Mouse (Mus musculus) left cerebral cortex, adult 2 months (tissue): ENCODE results near the gene Cryl1. TPM values are rescaled to one million over a fixed set of nuclear protein-coding genes. Genes with fewer than 3 reads are reported as not detected.

Source experiments
- DNase-seq, 2 experiments: peaks; one replicate each; pipeline ENCODE4 v3.0.0; 2021 to 2022; ENCODE audit warnings: low spot score in 2 of 2, mixed read lengths in 1 of 2; ENCODE audit errors: extremely low spot score in 1 of 2
- H3K27ac ChIP-seq: fragments of 200-600 bp; 2 replicates; pipeline ENCODE4 v1.8.1; 2022
- H3K4me3 ChIP-seq: fragments of 200-600 bp; 2 replicates; pipeline ENCODE4 v1.8.1; 2022
- CTCF ChIP-seq: fragments of 200-600 bp; IDR thresholded peaks from 2 replicates; pipeline ENCODE4 v1.8.1; 2022; ENCODE audit warnings: antibody characterized with exemption, mild to moderate bottlenecking, moderate library complexity
- intact Hi-C: fragments of 180-260 bp; cut with DNase I; formaldehyde crosslinking; loops from one replicate; pipeline ENCODE4 v1.15.1; 2025
- long read RNA-seq, 2 experiments: library from polyadenylated mRNA; stranded (forward); transcript quantifications; one replicate each; pipeline ENCODE4 v2.0.0; 2021; ENCODE audit warnings: borderline mapping rate in 2 of 2
- total RNA-seq, 2 experiments: library from RNA; stranded (reverse); gene quantifications; 2 replicates each; pipeline ENCODE4 v1.2.3; 2021

Gene Cryl1
- 10 to 100 TPM; 16.1 to 19.7 TPM for total RNA-seq
- long read RNA-seq, experiment 1, transcript Cryl1-201 (8 exons, 1,497 nt) = major isoform, 8 of 10 reads
- long read RNA-seq, experiment 1, partial matches to known transcripts = 0 of 10 reads
- long read RNA-seq, experiment 1, other reads (novel, unspliced or antisense) = 2 of 10 reads
- long read RNA-seq, experiment 2, partial matches to known transcripts = 0 of 6 reads
- long read RNA-seq, experiment 2, other reads (novel, unspliced or antisense) = 2 of 6 reads

DNA sequence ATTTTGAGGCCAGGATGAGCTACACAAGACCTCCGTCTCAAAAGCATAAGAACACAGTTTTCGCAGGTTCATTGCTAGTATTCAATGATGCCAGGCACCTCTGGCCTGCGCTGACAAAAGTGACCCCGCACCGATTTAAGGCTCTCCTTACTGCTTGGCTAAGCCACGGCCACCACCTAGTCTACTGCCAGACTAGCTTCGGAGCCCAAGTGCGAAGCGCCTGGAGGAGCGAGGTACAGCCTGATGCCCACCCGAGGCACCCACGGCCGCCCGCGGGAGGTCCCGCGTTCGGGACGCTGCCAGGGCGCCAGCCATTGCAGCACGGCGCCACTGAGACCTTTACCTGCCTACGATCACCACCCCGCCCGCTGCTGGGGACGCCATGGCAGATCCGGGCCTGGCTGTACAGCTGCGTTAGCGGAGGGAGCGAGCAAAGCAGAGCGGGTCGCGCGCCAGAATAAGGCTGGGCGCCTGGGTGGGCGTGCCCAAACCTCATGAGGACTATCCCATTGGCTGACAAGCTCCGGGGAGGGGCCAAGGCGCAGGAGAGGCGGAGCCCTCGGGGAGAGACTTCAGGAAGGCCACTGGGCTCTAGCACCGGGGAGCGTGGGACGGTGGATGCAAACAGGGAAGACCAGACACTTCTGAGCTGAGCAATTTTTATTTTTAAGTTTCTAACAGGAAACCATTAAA, at the start of gene Cryl1:
Cryl1 (minus strand) TSS at position 465 of the 693 bp plus-strand sequence.
- DNase-seq = peak; percentile 92 to 93
- Histone ChIP-seq H3K27ac (peak within 1 kb of the TSS; percentile 78), H3K4me3 (peak within 1 kb of the TSS; percentile 78)
- no peak for TF ChIP-seq CTCF
- intact Hi-C loops = no loop called here

DNA sequence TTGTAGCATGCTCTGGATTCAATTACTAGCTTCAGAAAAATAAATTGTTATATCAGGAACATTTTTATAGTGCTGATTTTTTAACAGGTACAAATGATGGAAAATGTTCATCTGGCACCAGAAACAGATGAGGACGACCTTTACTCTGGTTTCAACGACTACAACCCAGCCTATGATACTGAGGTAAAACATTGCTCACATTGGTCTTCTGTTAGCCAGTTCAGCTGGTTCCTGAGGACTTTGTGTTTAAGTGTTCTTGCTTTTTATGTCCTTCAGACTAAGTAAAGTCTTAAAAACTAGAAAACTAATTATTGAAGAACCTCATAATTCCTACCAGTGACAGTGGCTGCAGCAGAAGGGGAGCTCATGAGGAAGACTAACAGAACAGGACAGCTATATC, 32.1 kb upstream of the Cryl1 start:
- H3K27ac ChIP-seq = no peak overlapping the region
- TF ChIP-seq CTCF = no peak
- H3K4me3 ChIP-seq = no peak overlapping the region
- intact Hi-C loops = no loop called here
- DNase-seq = no peak

DNA sequence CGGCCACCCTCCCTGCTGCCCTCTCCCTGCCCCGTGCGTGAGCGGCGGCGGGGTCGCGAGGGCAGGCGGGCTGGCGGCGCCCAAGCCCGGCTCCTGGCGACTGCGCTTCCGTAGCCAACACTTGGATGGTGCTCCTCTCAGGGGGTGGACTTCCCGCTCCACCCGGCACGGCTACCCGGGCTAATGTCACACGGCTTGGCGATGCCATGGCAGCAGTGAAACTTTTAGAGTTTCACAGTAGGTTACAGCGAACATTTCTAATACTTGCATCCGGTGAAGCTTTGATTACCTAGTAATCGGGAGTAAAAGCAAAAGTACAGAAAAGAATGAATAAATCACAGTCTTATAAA, 25.9 kb upstream of the Cryl1 start:
- peak overlapping the region; percentile 82 for H3K4me3 ChIP-seq
- H3K27ac ChIP-seq = peak overlapping the region; percentile 98
- no peak for TF ChIP-seq CTCF
- intact Hi-C loops = no loop called here
- no peak for DNase-seq

DNA sequence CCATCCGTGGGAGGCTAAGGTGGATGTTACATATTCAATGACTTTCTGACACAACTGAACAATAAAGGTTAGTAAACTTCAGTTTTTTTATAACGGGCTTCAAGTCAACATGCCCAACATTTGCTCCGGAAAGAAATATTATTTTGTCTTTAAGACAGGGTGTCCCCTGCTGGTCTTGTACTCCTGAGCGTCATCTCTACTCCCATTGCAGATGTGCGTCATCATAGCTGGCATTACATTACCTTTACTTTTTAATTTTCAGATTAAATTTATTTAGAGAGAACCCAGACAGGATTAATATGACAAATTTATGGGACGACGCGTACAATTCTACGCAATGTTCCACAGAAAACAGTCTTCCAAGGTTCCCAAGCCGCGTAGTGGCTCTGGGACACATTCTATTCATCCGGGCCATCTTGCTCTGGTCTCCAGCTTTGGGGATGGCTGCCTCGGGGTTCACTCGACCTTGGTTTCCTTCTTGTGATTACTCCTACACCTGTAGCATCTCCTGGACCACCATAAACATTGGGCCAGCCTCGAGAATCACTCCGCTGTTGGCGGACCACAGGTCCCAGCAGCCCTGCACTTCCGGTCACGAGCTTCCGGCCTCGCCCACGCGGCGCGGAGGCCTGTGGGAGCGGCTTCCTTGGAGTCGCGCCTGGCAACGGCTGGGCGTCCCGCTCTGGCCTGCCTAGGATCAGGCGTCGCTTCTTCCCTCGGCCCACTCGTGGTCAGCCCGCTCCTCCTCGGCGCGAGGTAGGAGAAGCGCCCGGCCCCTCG, 25.3 kb upstream of the Cryl1 start, which contains the start of gene Ift88:
Ift88 (plus strand) TSS at position 631 of the 780 bp plus-strand sequence.
- H3K4me3 ChIP-seq = peak within 1 kb of the TSS; percentile 82
- DNase-seq = peak; percentile 95 to 96
- H3K27ac ChIP-seq = peak within 1 kb of the TSS; percentile 98
- no peak; the same call in none of the 2 replicates for TF ChIP-seq CTCF
- intact Hi-C loops = no loop called here

DNA sequence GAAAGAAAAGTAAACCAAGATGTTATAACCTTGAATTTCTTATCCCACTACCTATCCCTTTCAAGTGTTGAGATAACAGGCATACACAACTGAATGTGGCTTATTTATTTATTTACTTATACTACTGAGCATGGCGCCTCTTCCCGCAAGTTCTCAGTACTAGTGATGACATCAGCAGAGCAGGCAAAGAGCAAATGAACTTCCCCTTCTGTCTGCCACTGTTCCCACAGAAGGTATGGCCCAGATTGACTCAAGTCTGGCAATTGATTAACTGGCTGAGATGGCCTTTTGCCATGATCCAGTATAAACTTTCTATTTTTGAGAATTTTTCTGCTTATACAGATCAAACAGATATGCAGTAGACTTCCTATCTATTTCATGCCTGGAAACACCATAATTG, 18.9 kb upstream of the Cryl1 start:
- TF ChIP-seq CTCF = no peak
- Histone ChIP-seq H3K27ac (no peak overlapping the region), H3K4me3 (no peak overlapping the region)
- DNase-seq = no peak
- intact Hi-C loops = no loop called here

DNA sequence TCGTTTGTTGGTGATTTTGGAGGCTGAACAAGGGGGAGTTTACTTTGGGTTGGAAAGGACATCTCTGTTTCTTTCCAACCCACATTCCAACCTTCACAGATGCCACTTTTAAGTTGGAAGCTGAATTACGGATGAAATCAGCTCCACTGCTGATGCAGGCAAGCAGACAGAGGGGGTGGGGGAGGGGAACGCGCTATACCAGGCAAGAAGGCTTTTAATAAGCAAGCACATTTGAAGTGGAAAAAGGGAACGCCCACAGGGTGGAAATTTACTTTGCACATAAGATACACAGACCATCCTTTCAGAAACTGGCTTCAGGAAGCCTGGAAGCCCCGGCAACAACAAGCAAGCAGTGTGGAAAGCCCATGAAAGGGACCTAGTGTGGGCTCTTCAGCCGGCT, 13.8 kb upstream of the Cryl1 start:
- no peak overlapping the region for H3K4me3 ChIP-seq
- no peak for TF ChIP-seq CTCF
- peak in 1 of 2 experiments; percentile 19 for DNase-seq
- no peak overlapping the region for H3K27ac ChIP-seq
- intact Hi-C loops = loop anchor here (5.0 kb wide), 1 partner anchor 115 kb away; no protein-coding TSS in a partner anchor

DNA sequence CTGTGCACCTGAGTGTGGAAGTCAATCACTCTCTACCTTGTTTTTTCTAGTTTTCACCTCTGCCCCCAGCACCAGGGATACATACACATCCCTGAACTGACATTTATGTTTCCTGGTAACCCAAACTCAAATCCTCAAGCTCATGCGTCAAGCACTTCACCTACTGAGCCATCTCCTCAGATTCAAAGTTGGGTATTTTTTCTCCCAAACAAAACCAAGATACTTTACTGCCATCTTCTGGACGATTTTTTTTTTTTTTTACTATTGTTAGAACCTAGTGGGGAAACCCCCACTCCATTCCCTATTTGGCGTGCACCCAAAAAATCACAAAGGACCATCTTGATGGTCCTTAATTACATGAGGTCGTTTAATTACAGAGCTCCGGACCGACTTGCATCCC, 10.8 kb upstream of the Cryl1 start:
- Histone ChIP-seq H3K4me3 (no peak overlapping the region), H3K27ac (no peak overlapping the region)
- no peak for DNase-seq
- intact Hi-C loops = loop anchor here (1.0 to 5.0 kb wide), 2 partner anchors 37 to 302 kb away; no protein-coding TSS in a partner anchor
- TF ChIP-seq CTCF = peak; percentile 43

DNA sequence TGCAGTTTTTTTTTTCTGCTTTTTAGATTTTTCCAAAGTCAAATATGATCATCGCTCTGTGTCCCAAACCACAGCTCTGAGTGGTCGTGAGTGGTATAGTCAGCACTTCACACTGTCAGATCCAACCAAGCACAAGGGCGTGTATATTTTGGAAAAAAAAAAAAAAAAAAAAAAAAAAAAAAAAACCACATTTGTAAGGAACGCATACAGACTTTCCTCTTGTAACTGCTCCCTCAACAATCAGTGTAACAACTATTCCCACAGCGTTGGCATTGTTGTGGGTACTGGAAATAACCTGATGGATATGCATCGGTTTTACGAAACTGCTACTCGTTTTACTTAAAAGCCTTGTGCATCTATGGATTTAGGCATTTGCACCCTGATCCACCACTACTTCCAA, 9.8 kb upstream of the Cryl1 start:
- Histone ChIP-seq H3K27ac (no peak overlapping the region), H3K4me3 (no peak overlapping the region)
- intact Hi-C loops = loop anchor here (5.0 kb wide), 1 partner anchor 301 kb away; no protein-coding TSS in a partner anchor
- no peak for TF ChIP-seq CTCF
- no peak for DNase-seq

DNA sequence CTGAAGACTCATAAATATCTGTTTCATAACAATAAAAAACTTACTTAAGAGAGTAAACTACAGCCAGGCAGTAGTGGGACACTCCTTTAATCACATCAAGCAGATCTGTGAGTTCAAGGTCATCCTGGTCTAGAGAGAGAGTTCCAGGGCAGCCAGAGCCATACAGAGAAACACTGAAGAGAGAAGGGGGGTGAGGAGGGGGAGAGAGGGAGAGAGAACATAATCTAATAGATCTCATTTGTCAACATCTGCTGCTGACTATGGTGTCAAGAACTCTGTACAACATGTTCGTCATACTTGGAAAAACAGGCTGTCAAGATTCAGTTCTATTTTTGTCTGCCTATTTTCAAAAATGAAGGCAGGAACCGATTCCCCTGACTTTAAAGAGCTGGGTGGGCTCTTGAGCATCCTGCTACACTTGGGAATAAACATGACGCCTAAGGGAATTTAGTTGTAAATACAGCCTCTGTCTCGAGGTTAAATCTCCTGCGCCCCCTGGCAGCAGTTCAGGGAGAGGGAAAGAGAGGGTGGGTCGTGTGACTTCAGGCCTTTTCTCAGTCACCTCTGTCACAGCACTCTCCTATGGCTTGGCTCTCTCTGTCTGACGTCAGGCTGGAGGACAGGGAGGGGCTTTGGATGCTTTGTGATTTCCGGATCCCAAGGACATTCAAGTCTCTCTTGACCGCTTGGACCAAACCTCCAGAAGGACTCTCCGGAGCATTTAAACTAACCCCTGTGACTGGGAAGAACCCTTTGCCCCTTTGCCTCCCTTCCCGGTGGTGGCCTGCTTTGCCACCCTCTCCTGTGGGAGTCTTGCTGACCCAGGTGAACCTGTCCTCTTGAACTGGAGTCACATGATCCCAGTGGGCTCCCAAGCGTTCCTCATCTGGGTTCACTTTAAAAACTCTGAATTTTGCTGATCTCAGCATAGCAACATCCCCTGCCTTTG, 9.0 kb upstream of the Cryl1 start:
- intact Hi-C loops = loop anchor here (5.0 kb wide), 1 partner anchor 300 kb away; no protein-coding TSS in a partner anchor
- Histone ChIP-seq H3K27ac (no peak overlapping the region), H3K4me3 (no peak overlapping the region)
- DNase-seq = peak in 1 of 2 experiments; percentile 31
- peak; percentile 47 for TF ChIP-seq CTCF

DNA sequence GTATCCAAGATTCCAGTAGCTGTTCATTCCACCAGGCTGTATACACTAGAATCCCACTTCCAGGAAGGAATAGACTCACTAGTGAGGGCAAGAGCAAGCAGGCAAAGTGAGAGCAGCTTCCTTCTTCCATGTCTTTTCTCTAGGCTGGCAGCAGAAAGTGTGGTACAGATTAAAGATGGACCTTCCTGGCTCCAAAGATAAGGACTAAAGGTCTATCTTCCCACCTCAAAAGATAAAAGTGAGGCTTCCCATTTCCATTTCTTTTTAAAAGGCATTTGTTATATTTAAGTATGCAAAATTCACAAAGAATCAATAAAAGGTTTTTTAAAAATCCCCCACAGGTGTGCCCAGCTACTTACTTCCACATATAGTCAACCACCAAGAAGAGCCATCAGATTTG, 4.5 kb upstream of the Cryl1 start:
- Histone ChIP-seq H3K4me3 (no peak overlapping the region), H3K27ac (no peak overlapping the region)
- no peak for TF ChIP-seq CTCF
- intact Hi-C loops = no loop called here
- DNase-seq = no peak
